Mouse (Mus musculus): ENCODE measurements around the gene Speer1. TPM values are rescaled to one million over a fixed set of nuclear protein-coding genes. Genes with fewer than 3 reads are reported as not detected.
"Not testable (repeated sequence)": the region's sequence is repeated elsewhere in the genome, so short reads cannot be mapped to it uniquely, and the experiment has no call there.

The Speer1 gene
- not detected for total RNA-seq (2022)

DNA sequence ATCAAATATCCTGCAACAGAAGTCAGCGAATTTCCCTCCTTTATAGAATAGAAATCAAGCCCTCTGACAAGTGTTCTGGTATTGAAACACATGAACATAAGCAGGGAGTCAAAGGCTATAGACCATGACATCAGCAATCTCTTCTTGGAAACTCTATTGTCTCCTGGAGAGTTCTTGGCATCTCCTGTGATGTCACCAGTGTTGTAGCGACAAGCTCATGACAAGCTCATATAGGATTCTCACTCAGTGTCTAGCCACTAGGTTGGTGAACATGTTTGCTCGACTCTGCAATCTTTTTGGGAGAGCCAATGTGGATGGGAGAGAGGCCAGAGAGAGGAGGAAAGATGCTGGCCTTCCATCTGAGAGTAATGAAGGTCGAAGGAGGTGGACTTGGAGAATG lies at the start of gene Speer1:
Speer1 (plus strand) TSS at position 301 of the 400 bp plus-strand sequence.
- DNase-seq (ENCODE audit: low spot score in 2 of 2), result not testable (repeated sequence)

Other genes starting within 250 kb of the Speer1 start
- not detected for gene Gm8879, start 213.9 kb upstream of the Speer1 start, total RNA-seq (2022)
- gene Gm5861, start 158.4 kb upstream of the Speer1 start, total RNA-seq (2022), result not detected
- gene Gm8890, start 85.5 kb upstream of the Speer1 start, total RNA-seq (2022), result not detected
- not detected for gene Gm8897, start 74.9 kb downstream of the Speer1 start, total RNA-seq (2022)
- not detected for gene Gm8906, start 161.2 kb downstream of the Speer1 start, total RNA-seq (2022)

Measured in left cerebral cortex, adult 8-10 months (tissue).